Mouse (Mus musculus): ENCODE measurements around the gene Ltb. TPM values are rescaled to one million over a fixed set of nuclear protein-coding genes. Genes with fewer than 3 reads are reported as not detected.

The Ltb gene
- polyA plus RNA-seq, 1 experiment from 2014 or later: 0.64 TPM

DNA sequence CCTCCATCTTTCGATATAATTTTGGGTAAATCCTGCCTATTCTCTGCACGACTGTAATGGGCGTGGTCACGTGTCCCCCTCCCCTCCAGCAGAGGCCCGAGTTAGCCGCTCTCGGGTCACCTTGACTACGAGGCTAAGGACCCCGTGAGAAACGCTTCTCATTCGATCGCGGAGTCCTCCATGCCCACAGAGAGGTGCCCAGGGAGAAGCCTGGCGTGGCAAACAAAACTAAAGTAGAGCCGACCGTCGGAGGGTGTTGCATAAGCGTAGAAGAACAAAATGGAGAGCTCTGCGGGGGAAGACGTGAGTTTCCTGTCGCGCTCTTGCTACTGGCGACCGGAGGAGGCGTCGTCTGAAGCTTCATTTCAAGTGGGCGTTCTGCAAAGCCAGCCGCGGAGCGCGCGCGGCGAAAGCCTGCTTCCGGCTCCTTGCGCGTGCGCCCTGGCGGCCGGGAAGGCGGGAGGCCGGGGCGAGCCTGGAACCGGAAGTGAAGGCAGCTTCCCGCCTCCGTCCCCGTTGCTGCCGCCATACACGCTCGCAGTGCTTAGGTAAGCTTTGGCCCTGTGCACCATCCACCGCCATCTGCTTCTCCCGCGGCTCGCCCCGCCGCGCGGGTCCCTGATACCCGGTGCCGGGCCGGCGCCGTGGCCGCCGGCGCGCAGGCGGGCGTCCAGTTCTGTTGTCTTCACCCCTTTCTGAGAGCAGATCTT is 47.2 kb downstream of the Ltb start, which contains the start of gene Ddx39b:
Gene Ddx39b, plus strand, starts transcription at position 442 of the 710 bp plus-strand sequence.
- Histone ChIP-seq H3K27ac (replicated peaks) (peak within 1 kb of the TSS; percentile 99), H3K9ac (peak within 1 kb of the TSS; percentile 100), H3K27me3 (replicated peaks) (no peaks in the 10 kb centered on the region), H3K4me1 (peaks cover 52% of the 10 kb centered on the region), H3K9me3 (no peaks in the 10 kb centered on the region), H3K4me3 (peak within 1 kb of the TSS; percentile 95), H3K36me3 (peaks cover 40% of the 10 kb centered on the region), H3K4me2 (peak within 1 kb of the TSS; percentile 73)
- ATAC-seq (ENCODE audit: extremely low read depth, insufficient number of reproducible peaks, low FRiP score, low TSS enrichment): peak; percentile 78
- WGBS: under 1% methylated on average over 69 of the region's 69 CpGs

GRCm38 (mm10) chr17:35242015-35242941 is 48.0 kb downstream of the Ltb start:
- Histone ChIP-seq H3K27me3 (replicated peaks) (no peaks in the 10 kb centered on the region), H3K4me2 (peak overlapping the region; percentile 73)
- WGBS: under 1% methylated on average over 55 of the region's 55 CpGs

GRCm38 (mm10) chr17:35243086-35243485 is 48.8 kb downstream of the Ltb start:
- Histone ChIP-seq H3K4me1 (peaks cover 60% of the 10 kb centered on the region), H3K36me3 (peaks cover 50% of the 10 kb centered on the region)

More at GRCm38 (mm10) chr17:35242015-35242941, 48.0 kb downstream of the Ltb start:
- Histone ChIP-seq H3K4me1 (peaks cover 57% of the 10 kb centered on the region), H3K9ac (peak overlapping the region; percentile 100), H3K27ac (replicated peaks) (peak overlapping the region; percentile 99), H3K36me3 (peaks cover 47% of the 10 kb centered on the region), H3K9me3 (no peaks in the 10 kb centered on the region), H3K4me3 (peak overlapping the region; percentile 95)
- ATAC-seq (ENCODE audit: extremely low read depth, insufficient number of reproducible peaks, low FRiP score, low TSS enrichment): peak; percentile 49; the same call in 1 of the 2 replicates

GRCm38 (mm10) chr17:35244999-35245398 is 50.8 kb downstream of the Ltb start:
- peak overlapping the region; percentile 73 for H3K4me2 ChIP-seq
- 65% methylated on average over 2 of the region's 2 CpGs for WGBS
- ATAC-seq (ENCODE audit: extremely low read depth, insufficient number of reproducible peaks, low FRiP score, low TSS enrichment): no peak
- H3K9ac ChIP-seq: peak overlapping the region; percentile 100
- no peaks in the 10 kb centered on the region for H3K27me3 ChIP-seq (replicated peaks)
- peak overlapping the region; percentile 95 for H3K4me3 ChIP-seq
- H3K4me1 ChIP-seq: peaks cover 56% of the 10 kb centered on the region
- H3K27ac ChIP-seq (replicated peaks): no peak overlapping the region; the same call in 1 of the 2 replicates
- no peaks in the 10 kb centered on the region for H3K9me3 ChIP-seq
- H3K36me3 ChIP-seq: peaks cover 70% of the 10 kb centered on the region

More at GRCm38 (mm10) chr17:35243086-35243485, 48.8 kb downstream of the Ltb start:
- Histone ChIP-seq H3K4me3 (peak overlapping the region; percentile 95), H3K9me3 (no peaks in the 10 kb centered on the region), H3K4me2 (peak overlapping the region; percentile 73), H3K27me3 (replicated peaks) (no peaks in the 10 kb centered on the region), H3K27ac (replicated peaks) (peak overlapping the region; percentile 99), H3K9ac (peak overlapping the region; percentile 100)
- 9% methylated on average over 16 of the region's 16 CpGs for WGBS
- ATAC-seq (ENCODE audit: extremely low read depth, insufficient number of reproducible peaks, low FRiP score, low TSS enrichment): no peak

Small RNA genes within 50 kb of the gene (microRNA-seq; reads per million reads assigned to microRNA genes)
- gene Mir6973a: not detected
- gene Mir6974: not detected
- 3.1 reads per million, percentile 12 among the genes with 10 or more reads in this experiment for gene Mir6975

Other genes starting within 250 kb of the Ltb start
- 0.19 and 0.20 TPM in 2 replicates for gene Hspa1b, start 235.2 kb upstream of the Ltb start, polyA plus RNA-seq (2015; fragmentation: Nextera tagmentation; extraction: Ambion mirVana)
- not detected in 2 replicates for gene Gm20481, start 224.5 kb upstream of the Ltb start, polyA plus RNA-seq (2015; fragmentation: Nextera tagmentation; extraction: Ambion mirVana)
- gene Hspa1a, start 222.3 kb upstream of the Ltb start, polyA plus RNA-seq (2015; fragmentation: Nextera tagmentation; extraction: Ambion mirVana): 3.9 TPM in 2 replicates
- 2.1 and 2.2 TPM in 2 replicates for gene Hspa1l, start 221.7 kb upstream of the Ltb start, polyA plus RNA-seq (2015; fragmentation: Nextera tagmentation; extraction: Ambion mirVana)
- gene Lsm2, start 212.6 kb upstream of the Ltb start, polyA plus RNA-seq (2015; fragmentation: Nextera tagmentation; extraction: Ambion mirVana): 145 and 153 TPM in 2 replicates
- gene Vars, start 193.5 kb upstream of the Ltb start, polyA plus RNA-seq (2015; fragmentation: Nextera tagmentation; extraction: Ambion mirVana): 59.9 and 63.0 TPM in 2 replicates
- gene Vwa7, start 177.9 kb upstream of the Ltb start, polyA plus RNA-seq (2015; fragmentation: Nextera tagmentation; extraction: Ambion mirVana): 0.45 and 0.52 TPM in 2 replicates
- 3.2 and 4.2 TPM in 2 replicates for gene Sapcd1, start 166.4 kb upstream of the Ltb start, polyA plus RNA-seq (2015; fragmentation: Nextera tagmentation; extraction: Ambion mirVana)
- 4.0 and 4.1 TPM in 2 replicates for gene Msh5, start 147.7 kb upstream of the Ltb start, polyA plus RNA-seq (2015; fragmentation: Nextera tagmentation; extraction: Ambion mirVana)
- gene Clic1, start 144.5 kb upstream of the Ltb start, polyA plus RNA-seq (2015; fragmentation: Nextera tagmentation; extraction: Ambion mirVana): 351 and 389 TPM in 2 replicates
- 194 and 207 TPM in 2 replicates for gene Ddah2, start 135.4 kb upstream of the Ltb start, polyA plus RNA-seq (2015; fragmentation: Nextera tagmentation; extraction: Ambion mirVana)
- gene Ly6g6c, start 129.1 kb upstream of the Ltb start, polyA plus RNA-seq (2015; fragmentation: Nextera tagmentation; extraction: Ambion mirVana): not detected in 2 replicates
- 0.92 and 1.4 TPM in 2 replicates for gene Mpig6b, start 128.3 kb upstream of the Ltb start, polyA plus RNA-seq (2015; fragmentation: Nextera tagmentation; extraction: Ambion mirVana)
- gene Ly6g6e, start 117.5 kb upstream of the Ltb start, polyA plus RNA-seq (2015; fragmentation: Nextera tagmentation; extraction: Ambion mirVana): 0.36 and 0.62 TPM in 2 replicates
- gene Ly6g6d, start 116.4 kb upstream of the Ltb start, polyA plus RNA-seq (2015; fragmentation: Nextera tagmentation; extraction: Ambion mirVana): 1.7 and 1.9 TPM in 2 replicates
- 0.73 and 1.0 TPM in 2 replicates for gene Ly6g6f, start 108.8 kb upstream of the Ltb start, polyA plus RNA-seq (2015; fragmentation: Nextera tagmentation; extraction: Ambion mirVana)
- gene Abhd16a, start 105.2 kb upstream of the Ltb start, polyA plus RNA-seq (2015; fragmentation: Nextera tagmentation; extraction: Ambion mirVana): 67.0 and 69.5 TPM in 2 replicates
- gene Ly6g5c, start 86.2 kb upstream of the Ltb start, polyA plus RNA-seq (2015; fragmentation: Nextera tagmentation; extraction: Ambion mirVana): not detected in 2 replicates
- gene Ly6g5b, start 79.0 kb upstream of the Ltb start, polyA plus RNA-seq (2015; fragmentation: Nextera tagmentation; extraction: Ambion mirVana): 0.40 and 0.80 TPM in 2 replicates
- 10.7 and 14.1 TPM in 2 replicates for gene Gpank1, start 73.0 kb upstream of the Ltb start, polyA plus RNA-seq (2015; fragmentation: Nextera tagmentation; extraction: Ambion mirVana)
- 215 and 231 TPM in 2 replicates for gene Csnk2b, start 72.4 kb upstream of the Ltb start, polyA plus RNA-seq (2015; fragmentation: Nextera tagmentation; extraction: Ambion mirVana)
- 8.7 and 9.7 TPM in 2 replicates for gene D17H6S53E, start 68.1 kb upstream of the Ltb start, polyA plus RNA-seq (2015; fragmentation: Nextera tagmentation; extraction: Ambion mirVana)
- gene Apom, start 62.4 kb upstream of the Ltb start, polyA plus RNA-seq (2015; fragmentation: Nextera tagmentation; extraction: Ambion mirVana): 2.2 and 19.0 TPM in 2 replicates
- gene Bag6, start 59.3 kb upstream of the Ltb start, polyA plus RNA-seq (2015; fragmentation: Nextera tagmentation; extraction: Ambion mirVana): 45.1 and 46.1 TPM in 2 replicates
- 124 and 130 TPM in 2 replicates for gene Prrc2a, start 29.5 kb upstream of the Ltb start, polyA plus RNA-seq (2015; fragmentation: Nextera tagmentation; extraction: Ambion mirVana)
- gene Aif1, start 18.4 kb upstream of the Ltb start, polyA plus RNA-seq (2015; fragmentation: Nextera tagmentation; extraction: Ambion mirVana): 6.5 and 7.8 TPM in 2 replicates
- gene Lst1, start 6.0 kb upstream of the Ltb start, polyA plus RNA-seq (2015; fragmentation: Nextera tagmentation; extraction: Ambion mirVana): 8.6 and 9.9 TPM in 2 replicates
- gene Tnf, start 7.6 kb downstream of the Ltb start, polyA plus RNA-seq (2015; fragmentation: Nextera tagmentation; extraction: Ambion mirVana): 0.12 and 0.23 TPM in 2 replicates
- gene Lta, start 10.9 kb downstream of the Ltb start, polyA plus RNA-seq (2015; fragmentation: Nextera tagmentation; extraction: Ambion mirVana): not detected in 2 replicates
- gene Gm16181, start 26.4 kb downstream of the Ltb start, polyA plus RNA-seq (2015; fragmentation: Nextera tagmentation; extraction: Ambion mirVana): not detected in 2 replicates
- gene Atp6v1g2, start 39.2 kb downstream of the Ltb start, polyA plus RNA-seq (2015; fragmentation: Nextera tagmentation; extraction: Ambion mirVana): 10.6 and 10.7 TPM in 2 replicates
- 7.6 and 8.1 TPM in 2 replicates for gene Nfkbil1, start 41.4 kb downstream of the Ltb start, polyA plus RNA-seq (2015; fragmentation: Nextera tagmentation; extraction: Ambion mirVana)
- gene Ddx39b, start 47.3 kb downstream of the Ltb start, polyA plus RNA-seq (2015; fragmentation: Nextera tagmentation; extraction: Ambion mirVana): 279 TPM in 2 replicates
- gene H2-D1, start 68.3 kb downstream of the Ltb start, polyA plus RNA-seq (2015; fragmentation: Nextera tagmentation; extraction: Ambion mirVana): 43.4 and 48.6 TPM in 2 replicates
- gene H2-Q1, start 126.0 kb downstream of the Ltb start, polyA plus RNA-seq (2015; fragmentation: Nextera tagmentation; extraction: Ambion mirVana): 0.19 and 0.29 TPM in 2 replicates
- 3.3 and 3.4 TPM in 2 replicates for gene H2-Q2, start 147.8 kb downstream of the Ltb start, polyA plus RNA-seq (2015; fragmentation: Nextera tagmentation; extraction: Ambion mirVana)
- gene H2-Q4, start 185.2 kb downstream of the Ltb start, polyA plus RNA-seq (2015; fragmentation: Nextera tagmentation; extraction: Ambion mirVana): 2.6 and 2.9 TPM in 2 replicates
- 0.23 and 0.61 TPM in 2 replicates for gene H2-Q6, start 230.4 kb downstream of the Ltb start, polyA plus RNA-seq (2015; fragmentation: Nextera tagmentation; extraction: Ambion mirVana)
- gene H2-Q7, start 244.7 kb downstream of the Ltb start, polyA plus RNA-seq (2015; fragmentation: Nextera tagmentation; extraction: Ambion mirVana): 1.2 and 2.1 TPM in 2 replicates